Comparison of ENCODE assay signal across 24 mouse cellular contexts in genomic region chr6:85488510-85488909, GRCm38 (mm10). TPM values are rescaled to one million over a fixed set of nuclear protein-coding genes. Genes with fewer than 3 reads are reported as not detected.
"Had no signal": no experiment of that assay in that cellular context is flagged by ENCODE, and none has a peak within 500 bp of the region (broad histone marks: within the 10 kb centered on the region; RNA-seq: fewer than 3 reads in every experiment).

No protein-coding gene starts in this region.

- H3K36me3 ChIP-seq: limb, embryonic 13.5 days; liver, embryonic 12.5 days; liver, embryonic 15.5 days; lung, embryonic 15.5 days; midbrain, embryonic 12.5 days had no signal

- H3K9ac ChIP-seq: limb, embryonic 13.5 days; liver, embryonic 12.5 days; liver, embryonic 15.5 days; lung, embryonic 15.5 days; midbrain, embryonic 12.5 days had no signal

- H3K27ac ChIP-seq: limb, embryonic 13.5 days; liver, embryonic 12.5 days; liver, embryonic 15.5 days; lung, embryonic 15.5 days; midbrain, embryonic 12.5 days had no signal

- H3K9me3 ChIP-seq: limb, embryonic 13.5 days; liver, embryonic 12.5 days; liver, embryonic 15.5 days; lung, embryonic 15.5 days; midbrain, embryonic 12.5 days had no signal

- H3K4me3 ChIP-seq: limb, embryonic 13.5 days; liver, embryonic 12.5 days; liver, embryonic 15.5 days; lung, embryonic 15.5 days; megakaryocyte, embryonic 14.5 days; midbrain, embryonic 12.5 days had no signal

- H3K4me2 ChIP-seq: limb, embryonic 13.5 days; liver, embryonic 12.5 days; liver, embryonic 15.5 days; lung, embryonic 15.5 days; midbrain, embryonic 12.5 days had no signal

- ATAC-seq: liver, embryonic 12.5 days; midbrain, embryonic 16.5 days had no signal

- DNase-seq: kidney, adult 11 months; kidney, adult 8-10 months; kidney, postnatal 10 days; kidney, postnatal 36 days; left cerebral cortex, postnatal 4 days; liver; lung, adult 18-20 months; lung, postnatal 10 days; lung, postnatal 36 days; right cerebral cortex, postnatal 25 days; spleen, adult 18-20 months; thymus, adult 18-20 months; thymus, postnatal 36 days had no signal

- H3K4me1 ChIP-seq: liver, embryonic 12.5 days; liver, embryonic 15.5 days had no signal

RNA-seq across cellular contexts. Expression of gene Fbxo41, which starts 14.3 kb away (rescaled TPM):
- polyA plus RNA-seq: liver, embryonic 15.5 days had no signal

RNA-seq across cellular contexts. Expression of gene Egr4, which starts 24.9 kb away (rescaled TPM):
- polyA plus RNA-seq: limb, embryonic 13.5 days; liver, embryonic 12.5 days; liver, embryonic 15.5 days; lung, embryonic 15.5 days; midbrain, embryonic 12.5 days; midbrain, embryonic 16.5 days; neural tube, embryonic 11.5 days; neural tube, embryonic 14.5 days; stomach, embryonic 16.5 days; urinary bladder, adult 2 months had no signal
